Mouse (Mus musculus) T-helper 1 cell (primary cell): ENCODE results near the gene Igsf21.

Source experiments
- in situ Hi-C: fragments of 300-600 bp; cut with MboI, MseI; formaldehyde crosslinking; loops from one replicate; pipeline ENCODE4 v1.15.1; 2025; ENCODE audit warnings: high pct_unique_total_duplicates

Gene Igsf21

GRCm38 (mm10) chr4:140147079-140147840, 99.3 kb downstream of the Igsf21 start:
- in situ Hi-C loops, result no loop called here

GRCm38 (mm10) chr4:140143884-140144525, 102.6 kb downstream of the Igsf21 start:
- in situ Hi-C loops, result no loop called here

DNA sequence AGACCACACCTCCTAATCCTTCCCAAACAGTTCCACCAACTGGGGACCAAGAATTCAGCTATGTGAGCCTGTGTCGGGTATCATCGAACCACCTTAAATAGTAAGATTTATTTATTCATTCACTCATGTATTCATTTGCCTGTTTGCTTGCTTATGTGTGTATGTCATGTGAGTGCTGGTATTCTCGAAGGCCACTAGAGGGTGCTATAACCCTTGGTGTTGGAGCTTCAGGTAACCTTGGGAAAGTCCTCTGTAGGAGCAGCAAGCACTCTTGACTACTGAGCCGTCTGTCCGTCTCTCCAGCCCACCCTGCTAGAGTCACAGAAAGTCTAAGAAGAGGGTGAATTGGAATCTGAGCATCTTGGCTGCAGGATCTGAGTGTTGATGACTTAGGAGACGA, 103.4 kb downstream of the Igsf21 start:
- in situ Hi-C loops, result no loop called here

DNA sequence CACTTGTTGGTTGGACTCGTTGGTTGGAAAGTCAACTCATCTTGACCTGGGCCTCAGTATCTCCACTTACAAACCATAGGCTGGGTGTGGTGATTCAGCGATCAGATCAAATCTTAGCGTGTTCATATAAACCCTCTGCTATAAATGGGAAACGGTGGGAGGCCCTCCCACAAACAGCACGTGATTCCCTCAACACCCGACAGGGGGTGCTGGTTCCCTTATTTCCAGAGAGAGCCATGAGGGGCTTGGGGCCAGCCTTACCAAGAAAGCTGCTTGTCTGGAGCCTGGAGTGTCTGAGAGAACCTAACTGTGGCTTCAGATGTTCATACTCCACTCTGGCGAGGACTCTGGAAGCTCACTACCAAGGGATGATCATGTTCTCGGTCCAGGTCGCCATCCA, 106.1 kb downstream of the Igsf21 start:
- in situ Hi-C loops, result no loop called here

DNA sequence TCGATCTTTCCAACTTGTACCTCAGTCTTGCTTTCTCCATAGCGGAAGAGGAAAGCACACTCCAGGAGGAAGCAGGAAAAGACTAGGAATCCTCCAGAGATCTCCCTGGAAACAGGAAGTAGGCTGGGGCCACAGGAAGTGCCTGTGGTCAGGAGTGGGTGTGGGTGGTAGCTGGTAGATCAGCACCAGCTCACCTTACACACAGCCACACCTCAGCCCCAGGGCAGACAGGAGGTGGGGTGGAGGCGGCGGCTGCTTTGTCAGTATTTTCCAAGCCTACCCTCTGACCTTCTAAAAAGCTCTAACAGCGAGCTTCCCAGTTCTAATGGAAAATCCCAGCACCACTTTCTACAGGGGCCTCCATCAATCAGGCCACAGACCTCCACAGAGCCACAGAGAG, 107.7 kb downstream of the Igsf21 start:
- in situ Hi-C loops, result no loop called here

DNA sequence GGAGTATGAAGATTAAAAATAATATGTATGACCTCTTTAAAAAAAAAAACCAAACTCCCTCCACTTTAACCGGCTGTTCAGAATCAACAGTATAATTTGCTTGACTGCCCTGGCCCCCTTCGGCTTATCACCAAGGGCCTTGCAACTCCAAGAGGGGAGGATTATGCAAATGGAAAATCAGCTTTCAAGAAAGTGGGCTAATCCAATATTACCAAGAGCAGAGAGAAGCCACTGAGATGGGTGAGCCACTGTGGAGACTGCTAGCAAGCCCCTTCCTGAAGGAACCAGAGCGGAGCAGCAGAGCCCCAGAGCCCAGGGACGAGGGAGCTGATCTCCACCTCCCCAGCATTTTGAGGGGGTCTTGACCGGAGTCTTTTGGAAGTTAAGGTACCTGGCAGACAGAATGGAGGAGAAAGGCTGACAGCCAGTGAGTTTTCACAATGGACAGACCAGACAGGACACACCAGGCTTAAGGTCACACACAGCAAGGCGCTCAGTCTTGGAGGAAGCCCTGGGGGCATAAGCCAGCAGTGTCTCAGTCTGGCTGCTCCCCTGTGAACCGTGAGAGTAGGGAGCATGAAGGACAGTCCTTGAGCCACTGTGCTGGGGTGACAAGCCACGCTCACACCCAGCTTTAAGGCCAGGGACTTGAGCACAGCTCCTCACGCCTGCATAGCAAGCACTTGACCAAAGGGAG, 114.8 kb downstream of the Igsf21 start:
- in situ Hi-C loops, result no loop called here

DNA sequence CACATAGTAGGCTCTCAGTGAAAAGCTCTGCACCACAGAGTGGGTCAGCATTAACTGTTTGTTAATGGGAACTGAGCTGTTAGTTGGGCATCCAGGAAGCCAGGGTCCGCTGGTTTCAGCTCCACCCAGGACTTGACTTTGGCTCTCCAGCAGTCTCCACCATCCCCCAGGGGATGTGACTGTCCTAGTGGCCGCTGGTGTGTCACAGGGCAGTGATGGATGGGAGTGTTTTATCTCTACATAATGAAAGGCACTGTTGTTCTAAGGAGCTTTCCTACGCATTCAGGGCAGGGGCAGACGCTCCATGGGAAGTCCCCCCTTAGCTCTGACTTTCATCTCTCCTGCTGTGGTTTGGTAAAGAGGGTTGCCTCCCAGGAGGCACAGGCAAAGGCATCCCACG, 115.4 kb downstream of the Igsf21 start:
- in situ Hi-C loops, result no loop called here

DNA sequence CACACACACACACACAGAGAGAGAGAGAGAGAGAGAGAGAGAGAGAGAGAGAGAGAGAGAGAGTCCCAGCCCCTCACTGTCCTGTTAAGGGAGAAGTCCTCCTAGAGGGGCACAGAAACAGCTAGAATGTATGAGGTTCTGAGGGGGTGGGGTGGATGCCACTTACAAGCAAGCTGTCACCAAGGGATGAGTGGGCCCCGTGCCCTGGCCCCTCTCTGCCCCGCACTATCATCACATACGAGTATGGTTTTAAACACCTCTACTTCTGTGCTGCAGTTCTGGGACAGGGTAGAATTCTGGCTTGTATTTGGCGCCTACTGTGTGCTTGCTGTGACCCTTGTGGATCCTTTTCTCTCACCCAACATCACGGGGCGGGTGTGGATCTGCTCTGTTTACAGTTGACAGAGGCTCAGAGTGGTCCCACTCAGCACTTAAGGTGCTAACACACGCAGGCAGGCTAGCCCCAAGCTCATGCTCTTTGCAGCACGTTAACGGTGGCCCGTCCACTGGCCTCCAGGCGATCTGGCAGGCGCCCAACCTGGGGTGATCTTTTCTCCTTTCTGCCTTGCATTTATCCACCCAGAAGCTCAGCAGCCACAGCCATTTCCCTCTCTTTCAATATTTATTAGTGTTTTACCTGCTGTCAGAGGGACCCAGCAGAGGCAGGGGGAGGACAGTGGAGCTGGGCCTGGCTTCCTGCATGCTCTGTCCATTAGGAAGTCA, 116.9 kb downstream of the Igsf21 start:
- in situ Hi-C loops, result no loop called here

GRCm38 (mm10) chr4:140128116-140128515, 118.5 kb downstream of the Igsf21 start:
- in situ Hi-C loops, result no loop called here

- in situ Hi-C loops, result no loop called here
Observed at GRCm38 (mm10) chr4:140125806-140126205, 120.8 kb downstream of the Igsf21 start.

GRCm38 (mm10) chr4:140122534-140122933, 124.0 kb downstream of the Igsf21 start:
- in situ Hi-C loops, result no loop called here

DNA sequence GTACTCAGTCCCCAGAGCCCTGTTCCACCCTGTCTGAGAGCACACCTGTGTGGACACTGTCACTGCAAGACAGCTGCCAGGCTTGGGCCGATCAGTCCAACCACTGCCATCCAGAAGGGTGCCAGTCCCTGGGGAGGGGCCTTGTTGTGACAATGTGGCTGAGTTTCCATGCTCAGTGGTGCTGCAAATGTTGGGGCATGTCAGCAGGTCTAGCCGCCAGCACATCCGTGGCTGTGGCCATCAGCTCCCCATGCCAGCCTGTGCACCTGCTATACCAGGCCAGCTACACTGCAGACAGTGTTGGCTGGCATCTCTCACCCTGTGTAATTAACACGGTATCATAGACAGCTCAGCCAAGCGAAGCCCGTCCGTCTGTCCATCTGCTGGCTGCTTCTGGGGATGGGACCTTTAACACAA, 129.3 kb downstream of the Igsf21 start:
- in situ Hi-C loops, result no loop called here

GRCm38 (mm10) chr4:140115756-140116155, 130.8 kb downstream of the Igsf21 start:
- in situ Hi-C loops, result no loop called here

GRCm38 (mm10) chr4:140115053-140115452, 131.5 kb downstream of the Igsf21 start:
- in situ Hi-C loops, result no loop called here

- in situ Hi-C loops, result no loop called here
Observed at GRCm38 (mm10) chr4:140113690-140114475, 132.7 kb downstream of the Igsf21 start.

- in situ Hi-C loops, result no loop called here
Observed at GRCm38 (mm10) chr4:140109626-140109948, 137.0 kb downstream of the Igsf21 start.

GRCm38 (mm10) chr4:140108871-140109625, 137.5 kb downstream of the Igsf21 start:
- in situ Hi-C loops, result no loop called here

GRCm38 (mm10) chr4:140107161-140107560, 139.4 kb downstream of the Igsf21 start:
- in situ Hi-C loops, result no loop called here

- in situ Hi-C loops, result no loop called here
Observed at GRCm38 (mm10) chr4:140104795-140105194, 141.8 kb downstream of the Igsf21 start.

DNA sequence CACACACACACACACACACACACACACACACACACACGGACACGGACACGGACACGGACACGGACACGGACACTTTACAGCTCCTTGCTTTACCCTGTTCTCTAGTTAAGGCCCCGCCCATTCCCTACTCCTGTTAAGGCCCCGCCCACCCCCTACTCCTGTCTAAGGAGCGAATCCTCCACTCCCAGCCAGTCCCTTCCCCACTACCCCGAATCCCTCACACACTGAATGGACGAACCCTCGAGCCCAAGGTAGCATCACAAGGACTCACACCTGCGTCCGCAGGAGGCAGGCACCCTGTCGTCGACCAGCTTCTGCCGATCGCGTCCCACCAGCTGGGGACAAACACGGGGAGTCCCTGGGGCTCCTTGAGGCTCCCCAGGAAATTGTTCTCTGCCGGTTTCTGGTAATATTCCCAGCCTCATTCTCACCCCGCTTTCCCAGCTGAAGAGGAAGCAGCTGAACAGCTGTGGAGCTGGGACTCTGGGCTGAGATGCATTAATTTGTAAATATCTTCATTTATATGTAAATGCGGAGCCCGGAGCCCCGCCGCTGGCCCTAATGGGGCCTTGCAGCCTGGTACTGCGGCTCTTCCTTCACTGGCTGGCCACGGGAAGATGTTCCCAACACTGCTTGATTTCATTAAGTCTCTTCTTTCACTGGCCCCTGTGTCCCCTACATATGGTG, 143.1 kb downstream of the Igsf21 start:
- in situ Hi-C loops, result no loop called here
